Comparison of ENCODE assay signal across 10 mouse cellular contexts in the genomic region with DNA sequence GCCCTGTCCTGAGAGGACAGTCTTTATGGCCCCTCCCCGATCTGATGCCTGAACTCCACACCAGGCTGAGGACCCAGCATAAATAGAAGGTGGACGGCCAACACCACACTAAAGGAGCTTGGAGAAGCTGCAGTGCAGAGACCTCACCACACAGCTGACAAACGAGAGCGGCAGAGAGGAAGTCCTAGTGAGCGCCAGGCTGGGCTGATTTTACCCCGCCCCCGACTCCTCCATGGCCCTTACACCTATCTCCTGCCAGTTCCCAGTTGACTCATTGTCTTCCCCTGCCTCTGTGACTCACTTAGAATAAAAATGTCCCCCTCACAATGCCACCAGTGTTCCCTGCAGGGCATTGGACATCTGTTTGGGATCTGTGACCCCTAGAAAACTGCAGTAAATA. TPM values are rescaled to one million over a fixed set of nuclear protein-coding genes. Genes with fewer than 3 reads are reported as not detected.
DNase-seq lines count a peak whose midpoint lies in the region; ATAC-seq and TF ChIP-seq lines count a peak whose summit lies in the region.
"Had no signal": no experiment of that assay in that cellular context is flagged by ENCODE, and none has a peak within 500 bp of the region (broad histone marks: within the 10 kb centered on the region; RNA-seq: fewer than 3 reads in every experiment).

No protein-coding gene starts in this region.

- H3K27me3 ChIP-seq in MEL (ENCODE audit: control insufficient read depth in 1 of 2, insufficient read depth in 2 of 2, low read length in 2 of 2): peaks cover 0 to 1% of the 10 kb centered on the region in 2 experiments; a peak in 1 of 4 replicates

- H3K79me2 ChIP-seq in MEL (ENCODE audit: control insufficient read depth, insufficient read depth, low read length, poor library complexity): no peaks in the 10 kb centered on the region

- no peaks in the 10 kb centered on the region for H3K9me3 ChIP-seq in MEL (replicated peaks; ENCODE audit: insufficient read depth, low read length)

- 0 out of 4 replicates have a peak, but pooled peaks of 1 of the 2 experiments have one; percentile 45 for TF ChIP-seq EP300 in MEL (IDR thresholded peaks at IDR 0.05; ENCODE audit: low read depth in 1 of 2, low read length in 2 of 2)

- peak in 1 of 2 experiments; percentile 33 for DNase-seq in layer of hippocampus, adult 2 months (ENCODE audit: low spot score in 2 of 2)
- no peak for DNase-seq in layer of hippocampus, adult 9-10 months (ENCODE audit: low spot score)
- DNase-seq in MEL (ENCODE audit: low read depth, low spot score): peak; percentile 83
- peak; percentile 68 to 69 for DNase-seq in lung, postnatal 4 days
- no peak for DNase-seq in cerebellum, adult 11 months
- no peak for DNase-seq in ovary, adult 18-20 months (ENCODE audit: low spot score)

- H3K9ac ChIP-seq in MEL (ENCODE audit: control insufficient read depth, low read depth, low read length, poor library complexity, severe bottlenecking): peak overlapping the region; percentile 27

- H3K36me3 ChIP-seq in MEL (ENCODE audit: control insufficient read depth in 1 of 2, insufficient read depth in 2 of 2, low read length in 2 of 2): no peaks in the 10 kb centered on the region

- TF ChIP-seq RAD21 in MEL (IDR thresholded peaks at IDR 0.05; ENCODE audit: low read depth, low read length): no peak

- TF ChIP-seq CTCF in layer of hippocampus, adult 2 months (conservative IDR thresholded peaks at IDR 0.05): peak; percentile 18; the same call in 1 of the 2 replicates
- no peak for TF ChIP-seq CTCF in MEL (IDR thresholded peaks at IDR 0.05 in 2 of 3, conservative IDR thresholded peaks at IDR 0.05 in 1 of 3; ENCODE audit: control insufficient read depth in 1 of 3, insufficient read depth in 1 of 3, low read depth in 2 of 3, low read length in 3 of 3, poor library complexity in 1 of 3, severe bottlenecking in 1 of 3)

- H3K4me3 ChIP-seq in layer of hippocampus, adult 2 months: no peak overlapping the region
- 0 out of 4 replicates have a peak overlapping the region, but pooled peaks have one; percentile 4 to 42 for H3K4me3 ChIP-seq in MEL (ENCODE audit: control insufficient read depth in 1 of 2, insufficient read depth in 1 of 2, low read depth in 2 of 2, low read length in 2 of 2)

- TF ChIP-seq POLR2A in MEL (IDR thresholded peaks at IDR 0.05; ENCODE audit: control insufficient read depth in 1 of 2, insufficient read depth in 1 of 2, low read depth in 1 of 2, low read length in 2 of 2, poor library complexity in 1 of 2): no peak

- peak overlapping the region; percentile 91 for H3K27ac ChIP-seq in layer of hippocampus, adult 2 months
- H3K27ac ChIP-seq in MEL (ENCODE audit: control insufficient read depth, low read depth, low read length): no peak overlapping the region
- H3K27ac ChIP-seq: macrophage had no signal

- peak; percentile 67 for ATAC-seq in common myeloid progenitor, adult 5-6 weeks (replicated peaks; ENCODE audit: low read depth, poor library complexity, severe bottlenecking)

- H3K4me1 ChIP-seq in MEL (ENCODE audit: control insufficient read depth in 1 of 2, insufficient read depth in 2 of 2, low read length in 2 of 2): no peaks in the 10 kb centered on the region; a peak in 2 of 4 replicates

TF ChIP-seq in MEL, 35 proteins besides CTCF, POLR2A, EP300 and RAD21:
- no peak for TF ChIP-seq CHD2 (IDR thresholded peaks at IDR 0.05; ENCODE audit: low read length)
- TF ChIP-seq SMC3 (IDR thresholded peaks at IDR 0.05; ENCODE audit: low read depth, low read length): peak; percentile 25; the same call in 1 of the 2 replicates
- 0 out of 2 replicates have a peak, but pooled peaks have one; percentile 43 for TF ChIP-seq MAZ (IDR thresholded peaks at IDR 0.05; ENCODE audit: low read depth, low read length)

RNA-seq across cellular contexts. Expression of a gene that starts 13.6 kb away (rescaled TPM):
- total RNA-seq in layer of hippocampus, adult 2 months (2021): not detected
- total RNA-seq in MEL (2012; rRNA removed): not detected in 2 replicates
- not detected for polyA plus RNA-seq in MEL (2012; ENCODE audit: insufficient read depth in 1 of 2, insufficient read length in 2 of 2, low read depth in 1 of 2, low replicate concordance in 2 of 2, missing spikeins in 1 of 2)
- not detected in 2 replicates for total RNA-seq in common myeloid progenitor, adult 5-6 weeks (2017)
- total RNA-seq: heart, postnatal 14 days had no signal
- polyA plus RNA-seq: macrophage; stomach, embryonic 14.5 days had no signal

RNA-seq across cellular contexts. Expression of a gene that starts 44.1 kb away (rescaled TPM):
- not detected for total RNA-seq in layer of hippocampus, adult 2 months (2021)
- not detected in 2 replicates for total RNA-seq in MEL (2012; rRNA removed)
- not detected for polyA plus RNA-seq in MEL (2012; ENCODE audit: insufficient read depth in 1 of 2, insufficient read length in 2 of 2, low read depth in 1 of 2, low replicate concordance in 2 of 2, missing spikeins in 1 of 2)
- not detected in 2 replicates for total RNA-seq in common myeloid progenitor, adult 5-6 weeks (2017)
- total RNA-seq: heart, postnatal 14 days had no signal
- polyA plus RNA-seq: macrophage; stomach, embryonic 14.5 days had no signal

RNA-seq across cellular contexts. Expression of a gene that starts 59.3 kb away (rescaled TPM):
- total RNA-seq in layer of hippocampus, adult 2 months (2021): 10 to 100 TPM; 25.5 to 35.0 TPM
- total RNA-seq in MEL (2012; rRNA removed): 3.1 and 3.7 TPM in 2 replicates
- 10 to 100 TPM in 1 of 2 experiments, 1 to 10 TPM in 1; 9.4 to 34.9 TPM for polyA plus RNA-seq in MEL (2012; ENCODE audit: insufficient read depth in 1 of 2, insufficient read length in 2 of 2, low read depth in 1 of 2, low replicate concordance in 2 of 2, missing spikeins in 1 of 2)
- total RNA-seq in common myeloid progenitor, adult 5-6 weeks (2017): 5.2 and 5.6 TPM in 2 replicates

Comparison
In these comparisons a context has a peak if more than half of its experiments do, and no peak if none do; other contexts are left out.
1. DNase-seq: peak in MEL (single experiment) and lung, postnatal 4 days (2 of 2); none in layer of hippocampus, adult 9-10 months (single experiment), cerebellum, adult 11 months (single experiment) and ovary, adult 18-20 months (single experiment).